ENCODE assay signal across 15 mouse cellular contexts in genomic region chr12:53836031-53836790, GRCm38 (mm10).
DNase-seq lines count a peak whose midpoint lies in the region; ATAC-seq and TF ChIP-seq lines count a peak whose summit lies in the region.
"Had no signal": no experiment of that assay in that cellular context is flagged by ENCODE, and none has a peak within 500 bp of the region (broad histone marks: within the 10 kb centered on the region; RNA-seq: fewer than 3 reads in every experiment).

No protein-coding gene starts in this region.

- H3K27ac ChIP-seq in forebrain, embryonic 14.5 days (ENCODE audit: low read depth, low read length) = peak overlapping the region; percentile 16; the same call in 1 of the 2 replicates
- H3K27ac ChIP-seq in forebrain, embryonic 10.5 days = no peak overlapping the region
- H3K27ac ChIP-seq in midbrain, postnatal 0 days (ENCODE audit: low read depth, low read length) = no peak overlapping the region
- no peak overlapping the region for H3K27ac ChIP-seq in midbrain, embryonic 10.5 days (replicated peaks)
- peak overlapping the region; percentile 69 for H3K27ac ChIP-seq in hindbrain, embryonic 14.5 days
- peak overlapping the region; percentile 34; the same call in 1 of the 2 replicates for H3K27ac ChIP-seq in neural tube, embryonic 14.5 days (ENCODE audit: low read depth, low read length)
- H3K27ac ChIP-seq: limb, embryonic 13.5 days had no signal

- H3K4me2 ChIP-seq in forebrain, embryonic 14.5 days (ENCODE audit: low read length) = no peak overlapping the region
- no peak overlapping the region for H3K4me2 ChIP-seq in midbrain, postnatal 0 days (ENCODE audit: low read depth, low read length, poor library complexity, severe bottlenecking)
- H3K4me2 ChIP-seq in hindbrain, embryonic 14.5 days (replicated peaks) = 0 out of 2 replicates have a peak overlapping the region, but pooled peaks have one; percentile 2
- H3K4me2 ChIP-seq in neural tube, embryonic 14.5 days (ENCODE audit: low read depth, low read length) = peak overlapping the region; percentile 24
- H3K4me2 ChIP-seq: limb, embryonic 13.5 days had no signal

- WGBS in forebrain, embryonic 14.5 days = 64% methylated on average over 27 of the region's 27 CpGs
- WGBS in forebrain, embryonic 10.5 days = 83% methylated on average over 27 of the region's 27 CpGs
- 79% methylated on average over 27 of the region's 27 CpGs for WGBS in midbrain, postnatal 0 days
- WGBS in midbrain, embryonic 10.5 days = 82% methylated on average over 27 of the region's 27 CpGs
- WGBS in hindbrain, embryonic 14.5 days = 58% methylated on average over 27 of the region's 27 CpGs
- 56% methylated on average over 27 of the region's 27 CpGs for WGBS in neural tube, embryonic 14.5 days

- DNase-seq in forebrain, embryonic 14.5 days (ENCODE audit: low spot score) = peak; percentile 90
- no peak for DNase-seq in forebrain, embryonic 10.5 days (ENCODE audit: extremely low spot score, low spot score)
- DNase-seq in midbrain, postnatal 0 days (ENCODE audit: low spot score) = peak; percentile 51
- DNase-seq in midbrain, embryonic 10.5 days (ENCODE audit: low spot score) = no peak
- DNase-seq in hindbrain, embryonic 14.5 days (ENCODE audit: low spot score) = peak; percentile 62
- no peak for DNase-seq in urinary bladder, postnatal 14 days (ENCODE audit: low spot score)
- no peak for DNase-seq in spleen, adult 12 weeks (ENCODE audit: low spot score)
- DNase-seq: adrenal gland, postnatal 14 days; cerebellum, adult 11 months; heart, postnatal 14 days; lung, postnatal 4 days; right cerebral cortex, postnatal 14 days had no signal

- H3K4me3 ChIP-seq in forebrain, embryonic 14.5 days (ENCODE audit: low read depth, low read length) = no peak overlapping the region
- H3K4me3 ChIP-seq in forebrain, embryonic 10.5 days = no peak overlapping the region
- no peak overlapping the region for H3K4me3 ChIP-seq in midbrain, postnatal 0 days (ENCODE audit: low read depth, low read length)
- H3K4me3 ChIP-seq in midbrain, embryonic 10.5 days = no peak overlapping the region
- no peak overlapping the region for H3K4me3 ChIP-seq in hindbrain, embryonic 14.5 days (replicated peaks; ENCODE audit: low read length)
- H3K4me3 ChIP-seq in neural tube, embryonic 14.5 days (ENCODE audit: low read depth, low read length) = no peak overlapping the region
- H3K4me3 ChIP-seq: limb, embryonic 13.5 days had no signal

- peak; percentile 31 for ATAC-seq in forebrain, embryonic 14.5 days
- no peak for ATAC-seq in midbrain, postnatal 0 days (ENCODE audit: low FRiP score)
- ATAC-seq in hindbrain, embryonic 14.5 days (ENCODE audit: low FRiP score) = no peak
- ATAC-seq in neural tube, embryonic 14.5 days (ENCODE audit: low read depth) = 0 out of 2 replicates have a peak, but pooled peaks have one; percentile 35
- ATAC-seq: CD4-positive, CD25-positive, alpha-beta regulatory T cell, adult 4 months had no signal

- no peak overlapping the region for H3K9ac ChIP-seq in forebrain, embryonic 14.5 days (ENCODE audit: low read length)
- H3K9ac ChIP-seq in midbrain, postnatal 0 days (replicated peaks; ENCODE audit: low read length, poor library complexity, severe bottlenecking) = no peak overlapping the region
- H3K9ac ChIP-seq in hindbrain, embryonic 14.5 days = no peak overlapping the region
- H3K9ac ChIP-seq in neural tube, embryonic 14.5 days (replicated peaks; ENCODE audit: low read depth, low read length) = no peak overlapping the region
- H3K9ac ChIP-seq: limb, embryonic 13.5 days had no signal

- no peaks in the 10 kb centered on the region for H3K36me3 ChIP-seq in forebrain, embryonic 14.5 days (ENCODE audit: control insufficient read depth, insufficient read depth, low read length)
- no peaks in the 10 kb centered on the region for H3K36me3 ChIP-seq in forebrain, embryonic 10.5 days (replicated peaks)
- H3K36me3 ChIP-seq in midbrain, postnatal 0 days (ENCODE audit: insufficient read depth, low read length) = no peaks in the 10 kb centered on the region
- no peaks in the 10 kb centered on the region for H3K36me3 ChIP-seq in midbrain, embryonic 10.5 days
- no peaks in the 10 kb centered on the region for H3K36me3 ChIP-seq in hindbrain, embryonic 14.5 days (replicated peaks; ENCODE audit: control insufficient read depth, insufficient read depth)
- no peaks in the 10 kb centered on the region for H3K36me3 ChIP-seq in neural tube, embryonic 14.5 days (ENCODE audit: control insufficient read depth, insufficient read depth, low read length)
- H3K36me3 ChIP-seq: limb, embryonic 13.5 days had no signal

- TF ChIP-seq CTCF in midbrain, postnatal 0 days (IDR thresholded peaks at IDR 0.05) = no peak

- peaks cover 42% of the 10 kb centered on the region for H3K4me1 ChIP-seq in forebrain, embryonic 14.5 days (ENCODE audit: control insufficient read depth, insufficient read depth, low read length)
- H3K4me1 ChIP-seq in forebrain, embryonic 10.5 days = peaks cover 36% of the 10 kb centered on the region
- H3K4me1 ChIP-seq in midbrain, postnatal 0 days (ENCODE audit: insufficient read depth, low read length) = 0 out of 2 replicates have a peak, but pooled peaks cover 3% of the 10 kb centered on the region
- H3K4me1 ChIP-seq in midbrain, embryonic 10.5 days = peaks cover 36% of the 10 kb centered on the region
- H3K4me1 ChIP-seq in hindbrain, embryonic 14.5 days (replicated peaks; ENCODE audit: control insufficient read depth, insufficient read depth, low read length) = peaks cover 51% of the 10 kb centered on the region
- peaks cover 29% of the 10 kb centered on the region for H3K4me1 ChIP-seq in neural tube, embryonic 14.5 days (ENCODE audit: control insufficient read depth, insufficient read depth, low read length)

- H3K9me3 ChIP-seq in forebrain, embryonic 14.5 days (replicated peaks; ENCODE audit: control insufficient read depth, low read length) = no peaks in the 10 kb centered on the region
- no peaks in the 10 kb centered on the region for H3K9me3 ChIP-seq in forebrain, embryonic 10.5 days
- H3K9me3 ChIP-seq in midbrain, postnatal 0 days (ENCODE audit: low read length) = no peaks in the 10 kb centered on the region
- H3K9me3 ChIP-seq in midbrain, embryonic 10.5 days (replicated peaks) = no peaks in the 10 kb centered on the region
- no peaks in the 10 kb centered on the region for H3K9me3 ChIP-seq in hindbrain, embryonic 14.5 days (ENCODE audit: control insufficient read depth, low read length)
- H3K9me3 ChIP-seq in neural tube, embryonic 14.5 days (ENCODE audit: control insufficient read depth, low read length) = no peaks in the 10 kb centered on the region
- H3K9me3 ChIP-seq: limb, embryonic 13.5 days had no signal

- no peaks in the 10 kb centered on the region for H3K27me3 ChIP-seq in forebrain, embryonic 14.5 days (replicated peaks; ENCODE audit: control insufficient read depth, insufficient read depth, low read length)
- no peaks in the 10 kb centered on the region for H3K27me3 ChIP-seq in forebrain, embryonic 10.5 days (ENCODE audit: poor library complexity, severe bottlenecking)
- H3K27me3 ChIP-seq in midbrain, postnatal 0 days (ENCODE audit: insufficient read depth, low read length) = no peaks in the 10 kb centered on the region
- no peaks in the 10 kb centered on the region for H3K27me3 ChIP-seq in midbrain, embryonic 10.5 days (ENCODE audit: low read depth, poor library complexity, severe bottlenecking)
- H3K27me3 ChIP-seq in hindbrain, embryonic 14.5 days (ENCODE audit: control insufficient read depth, insufficient read depth, low read length) = no peaks in the 10 kb centered on the region
- no peaks in the 10 kb centered on the region for H3K27me3 ChIP-seq in neural tube, embryonic 14.5 days (ENCODE audit: control insufficient read depth, insufficient read depth, low read length)
- H3K27me3 ChIP-seq: limb, embryonic 13.5 days had no signal

Comparison
In these comparisons a context has a peak if more than half of its experiments do, and no peak if none do; other contexts are left out.
1. DNase-seq: peak in forebrain, embryonic 14.5 days (single experiment), midbrain, postnatal 0 days (single experiment) and hindbrain, embryonic 14.5 days (single experiment); none in forebrain, embryonic 10.5 days (single experiment), midbrain, embryonic 10.5 days (single experiment), urinary bladder, postnatal 14 days (single experiment) and spleen, adult 12 weeks (single experiment).
2. H3K27ac ChIP-seq: peak in forebrain, embryonic 14.5 days (single experiment), hindbrain, embryonic 14.5 days (single experiment) and neural tube, embryonic 14.5 days (single experiment); none in forebrain, embryonic 10.5 days (single experiment), midbrain, postnatal 0 days (single experiment) and midbrain, embryonic 10.5 days (single experiment).
3. ATAC-seq: peak in forebrain, embryonic 14.5 days (single experiment) and neural tube, embryonic 14.5 days (single experiment); none in midbrain, postnatal 0 days (single experiment) and hindbrain, embryonic 14.5 days (single experiment).
4. H3K4me2 ChIP-seq: peak in hindbrain, embryonic 14.5 days (single experiment) and neural tube, embryonic 14.5 days (single experiment); none in forebrain, embryonic 14.5 days (single experiment) and midbrain, postnatal 0 days (single experiment).